In genomic region chr3:63786805-63787365, GRCm38 (mm10) we compare ENCODE assay signal across 27 mouse cellular contexts.
DNase-seq lines count a peak whose midpoint lies in the region; ATAC-seq lines count a peak whose summit lies in the region.
"Had no signal": no experiment of that assay in that cellular context is flagged by ENCODE, and none has a peak within 500 bp of the region (broad histone marks: within the 10 kb centered on the region; RNA-seq: fewer than 3 reads in every experiment).

No protein-coding gene starts in this region.

- no peak overlapping the region for H3K4me2 ChIP-seq in hindbrain, embryonic 16.5 days (ENCODE audit: low read length)
- no peak overlapping the region for H3K4me2 ChIP-seq in neural tube, embryonic 11.5 days (ENCODE audit: low read depth)
- no peak overlapping the region for H3K4me2 ChIP-seq in neural tube, embryonic 15.5 days
- no peak overlapping the region for H3K4me2 ChIP-seq in hindbrain, embryonic 14.5 days (replicated peaks)
- no peak overlapping the region for H3K4me2 ChIP-seq in intestine, embryonic 16.5 days (ENCODE audit: low read depth, low read length)
- H3K4me2 ChIP-seq: embryonic facial prominence, embryonic 13.5 days; forebrain, embryonic 15.5 days; heart, embryonic 12.5 days; liver, embryonic 12.5 days had no signal

- no peak overlapping the region for H3K4me3 ChIP-seq in hindbrain, embryonic 10.5 days
- H3K4me3 ChIP-seq in hindbrain, embryonic 16.5 days (ENCODE audit: low read length): no peak overlapping the region
- no peak overlapping the region for H3K4me3 ChIP-seq in neural tube, embryonic 11.5 days (ENCODE audit: low read depth, low read length)
- H3K4me3 ChIP-seq in neural tube, embryonic 15.5 days (replicated peaks): no peak overlapping the region
- H3K4me3 ChIP-seq in hindbrain, embryonic 14.5 days (replicated peaks; ENCODE audit: low read length): no peak overlapping the region
- no peak overlapping the region for H3K4me3 ChIP-seq in intestine, embryonic 16.5 days (ENCODE audit: low read length)
- H3K4me3 ChIP-seq: embryonic facial prominence, embryonic 13.5 days; forebrain, embryonic 10.5 days; forebrain, embryonic 15.5 days; heart, embryonic 12.5 days; layer of hippocampus, adult 2 months; liver, embryonic 12.5 days had no signal

- WGBS in hindbrain, embryonic 10.5 days: 38% methylated on average over 5 of the region's 5 CpGs
- 42% methylated on average over 5 of the region's 5 CpGs for WGBS in hindbrain, embryonic 16.5 days
- 47% methylated on average over 5 of the region's 5 CpGs for WGBS in neural tube, embryonic 11.5 days
- 41% methylated on average over 5 of the region's 5 CpGs for WGBS in neural tube, embryonic 15.5 days
- 39% methylated on average over 5 of the region's 5 CpGs for WGBS in hindbrain, embryonic 14.5 days
- WGBS in intestine, embryonic 16.5 days: 58% methylated on average over 5 of the region's 5 CpGs

- H3K36me3 ChIP-seq in hindbrain, embryonic 10.5 days: peaks cover 17% of the 10 kb centered on the region; the same call in 1 of the 2 replicates
- H3K36me3 ChIP-seq in hindbrain, embryonic 16.5 days (ENCODE audit: control insufficient read depth, insufficient read depth, low read length): no peaks in the 10 kb centered on the region
- no peaks in the 10 kb centered on the region for H3K36me3 ChIP-seq in neural tube, embryonic 11.5 days (ENCODE audit: control insufficient read depth, insufficient read depth, low read length)
- no peaks in the 10 kb centered on the region for H3K36me3 ChIP-seq in neural tube, embryonic 15.5 days
- no peaks in the 10 kb centered on the region for H3K36me3 ChIP-seq in hindbrain, embryonic 14.5 days (replicated peaks; ENCODE audit: control insufficient read depth, insufficient read depth)
- H3K36me3 ChIP-seq in intestine, embryonic 16.5 days (ENCODE audit: control insufficient read depth, insufficient read depth, low read length): no peaks in the 10 kb centered on the region
- H3K36me3 ChIP-seq: embryonic facial prominence, embryonic 13.5 days; forebrain, embryonic 15.5 days; heart, embryonic 12.5 days; liver, embryonic 12.5 days had no signal

- no peaks in the 10 kb centered on the region for H3K9me3 ChIP-seq in hindbrain, embryonic 10.5 days
- H3K9me3 ChIP-seq in hindbrain, embryonic 16.5 days (ENCODE audit: control insufficient read depth, low read length): no peaks in the 10 kb centered on the region
- no peaks in the 10 kb centered on the region for H3K9me3 ChIP-seq in neural tube, embryonic 11.5 days (ENCODE audit: control insufficient read depth, low read length)
- H3K9me3 ChIP-seq in neural tube, embryonic 15.5 days (replicated peaks): no peaks in the 10 kb centered on the region
- no peaks in the 10 kb centered on the region for H3K9me3 ChIP-seq in hindbrain, embryonic 14.5 days (ENCODE audit: control insufficient read depth, low read length)
- H3K9me3 ChIP-seq in intestine, embryonic 16.5 days (ENCODE audit: control insufficient read depth, low read length): no peaks in the 10 kb centered on the region
- H3K9me3 ChIP-seq: embryonic facial prominence, embryonic 13.5 days; forebrain, embryonic 10.5 days; forebrain, embryonic 15.5 days; heart, embryonic 12.5 days; liver, embryonic 12.5 days had no signal

- peaks cover 37% of the 10 kb centered on the region for H3K4me1 ChIP-seq in hindbrain, embryonic 10.5 days (replicated peaks)
- no peaks in the 10 kb centered on the region for H3K4me1 ChIP-seq in hindbrain, embryonic 16.5 days (ENCODE audit: control insufficient read depth, insufficient read depth, low read depth, low read length)
- H3K4me1 ChIP-seq in neural tube, embryonic 11.5 days (ENCODE audit: control insufficient read depth, insufficient read depth, low read length): peaks cover 10% of the 10 kb centered on the region
- H3K4me1 ChIP-seq in neural tube, embryonic 15.5 days: 0 out of 2 replicates have a peak, but pooled peaks cover 6% of the 10 kb centered on the region
- no peaks in the 10 kb centered on the region for H3K4me1 ChIP-seq in hindbrain, embryonic 14.5 days (replicated peaks; ENCODE audit: control insufficient read depth, insufficient read depth, low read length)
- no peaks in the 10 kb centered on the region for H3K4me1 ChIP-seq in intestine, embryonic 16.5 days (ENCODE audit: control insufficient read depth, insufficient read depth, low read length)
- H3K4me1 ChIP-seq: embryonic facial prominence, embryonic 13.5 days; forebrain, embryonic 15.5 days; heart, embryonic 12.5 days; liver, embryonic 12.5 days had no signal

- H3K9ac ChIP-seq in hindbrain, embryonic 16.5 days (ENCODE audit: low read depth, low read length): no peak overlapping the region
- no peak overlapping the region for H3K9ac ChIP-seq in neural tube, embryonic 11.5 days (ENCODE audit: low read length)
- H3K9ac ChIP-seq in neural tube, embryonic 15.5 days (replicated peaks): no peak overlapping the region
- H3K9ac ChIP-seq in hindbrain, embryonic 14.5 days: no peak overlapping the region
- H3K9ac ChIP-seq in intestine, embryonic 16.5 days (ENCODE audit: low read depth, low read length): no peak overlapping the region
- H3K9ac ChIP-seq: embryonic facial prominence, embryonic 13.5 days; forebrain, embryonic 15.5 days; heart, embryonic 12.5 days; liver, embryonic 12.5 days had no signal

- H3K27ac ChIP-seq in hindbrain, embryonic 10.5 days: peak overlapping the region; percentile 53
- no peak overlapping the region for H3K27ac ChIP-seq in hindbrain, embryonic 16.5 days (ENCODE audit: low read depth, low read length)
- no peak overlapping the region for H3K27ac ChIP-seq in neural tube, embryonic 11.5 days (ENCODE audit: low read depth, low read length)
- H3K27ac ChIP-seq in neural tube, embryonic 15.5 days (replicated peaks): no peak overlapping the region
- no peak overlapping the region for H3K27ac ChIP-seq in hindbrain, embryonic 14.5 days
- H3K27ac ChIP-seq in intestine, embryonic 16.5 days (ENCODE audit: low read length): no peak overlapping the region
- H3K27ac ChIP-seq: embryonic facial prominence, embryonic 13.5 days; forebrain, embryonic 10.5 days; forebrain, embryonic 15.5 days; liver, embryonic 12.5 days; macrophage had no signal

- no peak for ATAC-seq in hindbrain, embryonic 16.5 days
- ATAC-seq in neural tube, embryonic 11.5 days (ENCODE audit: insufficient read depth, low FRiP score, low TSS enrichment): peak; percentile 39; the same call in 1 of the 2 replicates
- ATAC-seq in neural tube, embryonic 15.5 days (ENCODE audit: low FRiP score): no peak
- peak; percentile 68; the same call in 1 of the 2 replicates for ATAC-seq in hindbrain, embryonic 14.5 days (ENCODE audit: low FRiP score)
- ATAC-seq in megakaryocyte-erythroid progenitor cell, adult 5-6 weeks (replicated peaks; ENCODE audit: low FRiP score, low TSS enrichment, poor library complexity, severe bottlenecking): no peak
- ATAC-seq in intestine, embryonic 16.5 days: no peak
- ATAC-seq: forebrain, embryonic 15.5 days; liver, embryonic 12.5 days; Patski had no signal

- peak; percentile 32 for DNase-seq in hindbrain, embryonic 10.5 days (ENCODE audit: low spot score)
- DNase-seq in neural tube, embryonic 11.5 days (ENCODE audit: low spot score): no peak
- no peak for DNase-seq in hindbrain, embryonic 14.5 days (ENCODE audit: low spot score)
- DNase-seq: adrenal gland, postnatal 14 days; cerebellum, adult 18-20 months; gastrocnemius, postnatal 25 days; heart, adult 18-20 months; heart, postnatal 4 days; kidney, adult 2 months; kidney, postnatal 36 days; left cerebral cortex, postnatal 4 days; lung, adult 18-20 months; lung, postnatal 10 days; retina, postnatal 1 day; right cerebral cortex, postnatal 14 days had no signal

- H3K27me3 ChIP-seq in hindbrain, embryonic 10.5 days (ENCODE audit: insufficient read depth, poor library complexity, severe bottlenecking): no peaks in the 10 kb centered on the region
- no peaks in the 10 kb centered on the region for H3K27me3 ChIP-seq in hindbrain, embryonic 16.5 days (replicated peaks; ENCODE audit: control insufficient read depth, insufficient read depth, low read length)
- no peaks in the 10 kb centered on the region for H3K27me3 ChIP-seq in neural tube, embryonic 11.5 days (ENCODE audit: control insufficient read depth, insufficient read depth, low read length)
- H3K27me3 ChIP-seq in neural tube, embryonic 15.5 days (replicated peaks): no peaks in the 10 kb centered on the region
- H3K27me3 ChIP-seq in hindbrain, embryonic 14.5 days (ENCODE audit: control insufficient read depth, insufficient read depth, low read length): no peaks in the 10 kb centered on the region
- no peaks in the 10 kb centered on the region for H3K27me3 ChIP-seq in intestine, embryonic 16.5 days (replicated peaks; ENCODE audit: control insufficient read depth, insufficient read depth, low read length)
- H3K27me3 ChIP-seq: embryonic facial prominence, embryonic 13.5 days; forebrain, embryonic 15.5 days; heart, embryonic 12.5 days; liver, embryonic 12.5 days; Patski had no signal

Comparison
In these comparisons a context has a peak if more than half of its experiments do, and no peak if none do; other contexts are left out.
1. ATAC-seq: peak in neural tube, embryonic 11.5 days (single experiment) and hindbrain, embryonic 14.5 days (single experiment); none in hindbrain, embryonic 16.5 days (single experiment), neural tube, embryonic 15.5 days (single experiment), megakaryocyte-erythroid progenitor cell, adult 5-6 weeks (single experiment) and intestine, embryonic 16.5 days (single experiment).